Mouse (Mus musculus) embryonic fibroblast, embryonic 13.5 days (primary cell): ENCODE results near the gene Supt6.

Experiments used
- CTCF ChIP-seq: IDR thresholded peaks from 2 replicates; pipeline ENCODE4 v1.5.1; 2011; ENCODE audit warnings: mild to moderate bottlenecking, control low read depth, low read length, moderate library complexity, borderline replicate concordance; ENCODE audit not compliant: insufficient read depth
- POLR2A ChIP-seq: IDR thresholded peaks from 2 replicates; pipeline ENCODE4 v1.6.1; 2011; ENCODE audit warnings: low read depth, mild to moderate bottlenecking, control low read depth, low read length, moderate library complexity

DNA sequence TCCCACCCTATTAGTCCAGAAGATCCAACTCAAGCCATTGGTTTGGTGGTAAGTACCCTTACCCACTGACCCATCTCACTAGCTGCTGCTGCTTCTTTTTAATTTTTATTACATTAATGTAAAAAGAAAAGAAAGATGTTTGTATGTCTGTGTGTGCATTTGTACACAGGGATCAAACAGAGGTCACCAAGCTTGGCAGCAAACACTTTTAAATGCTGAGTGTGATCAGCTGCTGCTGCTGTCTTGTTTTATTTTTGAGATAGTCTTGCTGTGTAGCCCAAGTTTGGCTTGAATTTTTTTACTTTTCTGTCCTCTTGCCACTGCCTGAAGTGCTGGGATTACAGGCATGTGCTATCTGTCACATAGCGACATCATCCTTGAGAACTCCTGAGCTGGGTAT lies 29.8 kb upstream of the Supt6 start:
- TF ChIP-seq POLR2A, result no peak
- TF ChIP-seq CTCF, result no peak
